Mouse (Mus musculus) liver, adult 2 months (tissue): ENCODE measurements at regions not wholly inside any gene's neighbourhood (a gene's known extent, or its start where the extent isn't known, plus 50 kb on each side); places are given as distances from the start of the nearest gene placed in this dataset.

Source experiments
- CTCF ChIP-seq: fragments of 200-500 bp; IDR thresholded peaks from 2 replicates; pipeline ENCODE4 v1.5.1; 2011; ENCODE audit warnings: low read depth, low read length, control low read depth
- POLR2A ChIP-seq: fragments of 200-500 bp; IDR thresholded peaks from 2 replicates; pipeline ENCODE4 v1.6.1; 2011; ENCODE audit warnings: low read length, control low read depth; ENCODE audit not compliant: insufficient read depth; ENCODE audit errors: extremely low read depth

GRCm38 (mm10) chr16:23785216-23785615, 105.5 kb downstream of the Sst start:
- no peak for TF ChIP-seq CTCF
- TF ChIP-seq POLR2A, result no peak
